Mouse (Mus musculus) monocyte, adult 2 months (primary cell): ENCODE data around the gene Ptprm.
"Not testable (repeated sequence)": the region's sequence is repeated elsewhere in the genome, so short reads cannot be mapped to it uniquely, and the experiment has no call there.

Experiments
- DNase-seq, 2 experiments: peaks; one replicate each; pipeline ENCODE4 v3.0.0; 2022; ENCODE audit warnings: low spot score in 2 of 2, low read depth in 1 of 2

Gene Ptprm

DNA sequence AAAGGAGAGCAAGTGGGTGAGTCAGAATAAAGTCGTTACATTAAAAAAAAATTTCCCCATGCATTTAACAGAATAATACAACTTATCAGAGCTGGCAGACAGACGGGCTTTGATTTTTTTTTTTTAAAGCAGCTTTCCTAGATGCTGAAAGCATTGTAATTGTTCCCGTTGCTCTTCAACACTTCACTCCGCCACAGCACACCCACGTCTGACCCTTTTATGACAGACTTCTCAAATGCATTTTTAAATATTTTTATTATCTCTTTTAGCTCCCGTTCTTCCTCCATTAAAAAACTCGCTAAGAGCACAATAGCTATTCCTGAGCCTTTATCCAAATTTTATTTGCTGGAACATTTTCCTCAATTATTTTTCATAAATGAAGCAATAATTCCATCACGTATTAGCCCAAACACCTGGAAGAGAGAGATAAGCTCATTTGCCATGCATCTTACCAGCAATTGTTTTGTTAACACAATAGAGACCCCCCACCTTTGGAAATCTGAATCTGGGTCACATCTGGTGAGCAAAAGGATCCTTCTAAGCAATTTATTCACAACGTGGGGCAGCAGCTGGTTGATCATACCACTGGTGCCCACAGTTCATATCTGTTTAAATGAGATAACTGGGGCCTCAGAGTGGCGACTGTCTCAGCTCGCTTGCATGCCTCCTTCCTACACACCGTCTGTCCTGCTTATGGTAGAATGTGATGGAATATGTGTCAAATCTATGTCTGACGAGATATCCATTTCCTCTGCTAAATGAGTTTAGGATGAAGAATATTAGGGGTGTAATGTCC, 463.0 kb downstream of the Ptprm start:
- DNase-seq = no peak

DNA sequence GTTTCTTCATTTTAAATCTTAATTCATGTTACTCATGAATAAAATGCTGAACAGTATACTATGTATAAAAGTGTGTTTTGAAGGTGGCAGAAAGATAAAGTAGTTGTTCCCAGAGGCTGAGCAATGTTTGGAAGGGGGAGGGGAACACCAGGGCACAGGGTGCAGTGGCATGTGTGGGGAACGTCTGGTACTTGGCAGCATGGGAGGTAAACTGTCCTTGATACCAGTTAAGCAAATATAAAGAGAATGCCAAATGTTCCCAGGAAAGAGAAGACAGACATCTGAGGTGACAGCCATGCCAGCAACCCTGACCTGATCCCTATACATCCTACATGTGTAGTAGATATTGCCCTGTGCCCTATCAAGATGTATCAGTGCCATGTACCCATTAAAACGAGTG, 472.0 kb downstream of the Ptprm start:
- DNase-seq = no peak

DNA sequence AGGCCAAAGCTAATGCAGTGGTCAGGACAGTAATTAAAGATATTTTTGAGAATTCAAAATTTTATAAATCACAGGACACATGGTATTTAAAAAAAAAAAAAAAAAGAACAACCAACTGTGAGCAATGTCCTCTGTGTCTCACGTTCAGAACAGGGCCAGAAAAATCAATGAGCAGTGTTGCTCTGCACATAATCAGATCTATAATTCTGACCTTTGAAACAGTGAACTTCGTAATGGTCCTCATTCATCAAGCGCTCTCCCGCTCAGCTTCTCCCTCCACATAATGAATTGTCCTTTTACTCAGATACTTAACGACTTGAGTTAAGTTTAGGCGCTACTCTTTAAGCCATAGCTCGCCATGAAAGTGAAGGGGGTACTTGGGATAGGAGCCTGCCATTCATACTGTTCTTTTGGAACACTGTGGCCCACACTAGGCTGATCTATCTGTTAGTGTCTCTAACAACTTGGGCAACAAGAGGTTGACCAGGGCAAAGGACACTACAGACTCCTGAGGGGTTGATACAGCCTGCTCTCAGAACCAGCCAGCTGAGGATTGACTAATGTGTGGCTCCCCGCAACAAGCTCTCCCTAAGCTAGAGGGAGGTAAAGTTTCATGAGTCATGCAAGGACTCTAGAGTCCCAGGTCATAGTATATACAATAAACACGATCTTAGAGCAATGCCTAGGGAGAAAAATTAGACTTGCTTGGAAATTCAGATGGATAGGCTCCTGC, 473.1 kb downstream of the Ptprm start:
- no peak for DNase-seq

DNA sequence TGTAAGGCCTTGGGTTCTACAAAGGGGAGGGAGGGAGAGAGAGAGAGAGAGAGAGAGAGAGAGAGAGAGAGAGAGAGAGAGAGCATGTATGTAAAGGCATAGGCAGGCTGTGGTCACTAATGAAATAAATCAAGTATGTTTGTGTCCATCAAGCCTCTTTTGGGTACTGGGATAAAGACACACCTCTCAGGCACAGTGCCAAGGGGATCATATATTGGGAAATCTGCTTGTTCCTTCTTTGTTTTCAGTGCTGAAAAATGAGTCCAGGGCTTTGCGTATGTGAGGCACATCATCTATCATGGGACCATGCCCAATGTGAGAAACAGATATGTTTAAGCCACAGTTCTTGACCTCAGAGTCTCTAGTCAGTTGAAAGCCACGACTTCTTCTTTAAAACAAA, 475.1 kb downstream of the Ptprm start:
- no peak for DNase-seq

DNA sequence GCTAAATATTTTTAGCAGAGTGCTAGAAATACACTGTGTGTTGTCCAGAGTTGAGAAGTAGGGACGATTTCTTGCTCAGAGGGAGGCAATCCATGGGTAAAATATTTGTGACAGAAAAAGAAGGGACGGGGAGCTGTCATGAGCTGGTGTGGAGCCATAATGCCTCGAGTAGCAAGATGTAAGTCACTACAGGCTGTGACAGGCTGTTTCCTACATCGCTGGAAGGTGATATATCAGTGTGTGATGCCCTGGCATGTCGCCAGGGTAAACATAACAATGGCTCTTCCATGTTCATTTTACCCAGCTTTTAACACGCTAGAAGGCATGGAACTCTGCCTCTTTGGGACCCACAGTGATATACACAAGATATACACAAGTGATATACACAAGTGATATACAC, 476.7 kb downstream of the Ptprm start:
- no peak for DNase-seq

DNA sequence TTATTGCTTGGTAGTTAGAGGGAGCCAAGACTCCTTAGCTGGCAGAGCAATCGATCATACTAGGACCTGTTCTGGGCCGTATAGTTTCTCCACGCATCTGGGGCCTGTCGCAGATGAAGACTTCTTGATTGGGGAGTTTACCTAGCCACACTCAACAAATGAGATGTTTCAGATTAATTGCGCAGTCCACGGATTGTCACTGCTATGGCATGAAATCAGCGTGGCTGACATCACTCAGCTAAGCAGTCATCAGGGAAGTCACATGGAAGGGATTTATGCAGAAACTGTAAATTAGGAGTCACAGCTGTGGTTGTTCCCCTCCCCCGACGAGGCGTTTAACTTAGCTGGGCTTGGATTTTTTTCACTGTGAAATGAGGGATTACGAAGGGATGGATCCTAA, 479.4 kb downstream of the Ptprm start:
- DNase-seq = no peak

DNA sequence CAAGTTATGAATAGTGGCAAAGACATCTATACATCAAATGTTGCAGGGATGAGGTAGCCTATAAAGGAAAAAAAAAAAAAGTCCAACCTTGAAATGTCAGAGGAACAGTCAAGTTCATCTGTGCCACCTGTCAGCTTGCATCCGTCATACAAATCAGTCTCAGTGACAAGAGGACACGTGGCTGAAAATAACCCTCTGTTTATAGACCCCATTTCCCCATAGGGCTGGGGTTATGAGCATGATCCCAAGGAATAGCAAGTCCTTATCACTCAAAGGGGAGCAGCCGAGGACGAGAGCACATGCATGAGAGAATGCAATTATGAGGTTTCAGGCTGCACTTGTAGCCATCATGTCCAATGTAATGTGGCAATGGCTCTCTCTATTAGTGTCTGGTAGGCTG, 482.9 kb downstream of the Ptprm start:
- no peak for DNase-seq

DNA sequence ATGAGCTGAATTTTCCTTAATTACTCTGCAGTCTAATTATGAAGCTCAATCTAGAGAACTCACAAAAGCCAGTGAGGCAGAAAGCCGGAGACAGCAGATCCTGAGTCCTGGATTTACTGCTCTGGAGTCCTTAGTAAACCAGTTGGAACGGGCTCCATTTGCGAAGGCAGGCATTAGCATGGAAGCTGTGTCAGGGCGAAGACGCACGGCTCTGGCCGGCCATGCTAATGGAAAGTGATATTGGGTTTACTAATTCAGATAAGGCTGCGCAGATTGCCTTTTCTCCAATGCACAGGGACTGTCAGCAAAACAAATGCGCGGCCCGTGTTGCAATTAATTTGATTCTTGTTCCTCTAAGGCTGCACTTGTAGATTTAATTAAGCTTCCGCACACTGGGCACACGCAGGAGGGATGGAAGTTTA, 484.7 kb downstream of the Ptprm start:
- DNase-seq = no peak

DNA sequence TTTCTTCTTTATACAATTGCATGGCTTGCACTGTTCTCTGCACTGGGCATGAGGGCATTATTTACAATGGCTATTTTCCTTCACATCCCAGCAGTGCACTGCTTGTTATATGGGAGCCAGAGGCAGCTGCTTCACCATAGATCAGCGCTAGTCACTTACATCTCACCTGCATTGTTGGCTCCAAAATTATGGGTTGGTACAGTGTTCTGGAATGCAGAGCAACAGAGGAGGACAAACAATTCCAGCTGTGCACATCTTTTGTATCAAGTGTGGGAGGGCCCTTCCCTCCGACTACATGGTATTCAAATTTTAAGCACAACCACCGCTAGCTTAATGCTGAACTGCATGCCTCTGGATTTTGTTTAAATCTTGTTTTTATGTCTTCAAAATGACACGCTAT, 489.8 kb downstream of the Ptprm start:
- no peak for DNase-seq

DNA sequence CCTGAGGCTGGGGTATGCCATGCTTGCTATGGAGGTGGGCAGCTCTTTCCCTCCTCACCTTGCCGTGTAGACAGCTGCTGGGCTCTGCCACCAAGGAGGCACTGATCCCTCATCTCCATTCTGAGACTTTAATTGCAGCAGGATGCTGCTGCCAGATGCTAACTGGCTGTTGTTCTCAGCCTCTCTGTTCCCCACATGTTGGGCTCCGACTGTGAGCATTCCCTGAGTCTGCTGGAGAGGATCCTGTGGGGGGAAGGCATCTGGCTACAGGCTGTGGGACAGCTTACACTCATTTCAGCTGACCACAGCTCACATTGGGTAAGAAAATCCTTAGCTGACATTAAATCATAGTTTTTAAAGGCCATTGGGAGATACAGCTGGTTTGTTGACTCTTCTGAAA, 492.7 kb downstream of the Ptprm start:
- no peak for DNase-seq

DNA sequence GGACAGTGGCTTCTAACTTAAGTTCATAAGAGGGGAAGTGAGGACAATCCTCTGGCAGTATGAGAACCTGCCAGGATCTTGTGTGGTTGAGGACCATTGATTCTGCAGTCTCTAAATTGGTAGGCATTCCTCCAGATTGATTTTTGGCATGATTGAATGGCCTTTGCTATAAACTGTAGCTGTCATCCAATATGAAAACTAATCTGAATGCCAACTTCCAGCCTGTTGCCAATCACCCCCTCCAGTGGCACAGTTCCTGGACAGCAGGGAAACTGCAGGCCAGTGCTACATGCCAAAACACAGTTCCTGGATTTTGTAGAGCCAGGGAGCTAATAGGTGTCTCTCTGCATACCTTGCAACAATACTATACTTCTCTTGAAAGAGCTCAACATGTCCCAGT, 495.5 kb downstream of the Ptprm start:
- DNase-seq = no peak

DNA sequence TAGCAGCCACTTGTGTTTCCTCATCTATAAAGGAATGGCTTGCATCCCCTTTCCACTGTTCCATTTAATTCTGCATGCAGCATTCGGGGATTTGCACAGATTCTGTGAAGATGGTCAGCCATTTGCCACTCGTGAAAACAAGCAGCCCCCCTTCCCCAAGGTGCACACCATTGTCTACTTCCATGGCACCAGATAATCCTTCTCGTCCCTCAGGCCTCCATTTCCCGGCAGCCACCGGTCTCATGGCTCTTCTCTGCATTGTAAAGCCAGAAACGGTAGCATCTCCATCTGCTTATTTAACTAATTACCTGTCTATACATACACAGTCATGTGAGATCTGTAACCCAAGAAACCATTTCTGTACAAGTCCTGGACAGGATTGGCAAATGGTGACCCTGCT, 501.8 kb downstream of the Ptprm start:
- no peak for DNase-seq

DNA sequence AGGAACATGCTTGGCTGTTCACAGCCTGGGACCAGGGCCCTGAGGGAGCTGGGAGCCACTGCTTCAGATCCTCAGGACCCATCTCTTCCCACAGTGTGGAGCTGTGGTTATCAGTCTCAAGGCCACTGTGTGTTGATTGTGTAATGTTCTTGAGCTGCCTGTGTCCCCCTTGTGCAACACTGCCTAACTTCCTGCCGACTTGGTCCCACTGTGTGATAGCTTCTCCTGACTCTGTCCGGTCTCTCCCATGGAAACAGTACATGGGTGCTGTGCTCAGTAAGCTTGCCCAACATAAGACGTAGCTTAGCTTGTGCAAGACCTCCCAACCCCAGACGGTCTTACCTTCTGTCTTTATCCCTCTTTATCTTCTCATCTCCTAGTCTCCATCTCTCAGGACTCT, 507.2 kb downstream of the Ptprm start:
- DNase-seq = not testable (repeated sequence)

DNA sequence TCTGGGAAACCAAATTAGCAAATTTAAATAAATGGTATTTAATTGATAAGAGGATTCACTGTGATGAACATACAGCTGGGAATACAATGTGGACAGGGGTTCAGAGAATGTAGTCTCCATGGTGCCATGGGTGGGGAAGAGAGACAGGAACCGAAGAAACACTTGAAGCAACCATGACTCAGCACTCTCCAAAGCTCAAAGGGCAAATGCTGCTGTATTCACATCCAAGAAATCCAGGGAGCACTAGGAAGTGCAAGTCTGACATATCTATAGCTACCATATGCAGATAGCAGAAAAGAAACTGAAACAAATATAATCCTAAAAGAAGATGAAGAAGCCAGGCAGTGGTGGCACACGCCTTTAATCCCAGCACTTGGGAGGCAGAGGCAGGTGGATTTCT, 531.9 kb downstream of the Ptprm start:
- no peak for DNase-seq

DNA sequence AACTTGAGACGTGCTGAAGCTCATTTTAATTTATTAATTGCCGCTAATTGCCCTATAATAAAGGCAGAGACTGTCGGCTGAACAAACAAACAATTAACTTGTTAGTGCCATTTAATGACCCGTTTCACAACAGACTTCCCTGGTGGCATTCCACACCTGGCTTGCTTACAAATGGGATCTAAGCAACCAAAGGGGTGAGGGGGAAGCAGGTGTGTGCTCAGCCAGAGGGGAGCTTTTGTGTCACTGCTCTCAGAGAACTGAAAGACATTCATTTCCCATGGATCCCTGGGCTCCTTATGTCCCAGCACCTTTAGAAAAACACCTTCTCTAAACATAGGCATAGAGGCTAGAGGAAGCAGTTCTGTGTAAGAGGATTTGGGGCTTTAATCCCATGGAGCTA, 536.9 kb downstream of the Ptprm start:
- DNase-seq = no peak

DNA sequence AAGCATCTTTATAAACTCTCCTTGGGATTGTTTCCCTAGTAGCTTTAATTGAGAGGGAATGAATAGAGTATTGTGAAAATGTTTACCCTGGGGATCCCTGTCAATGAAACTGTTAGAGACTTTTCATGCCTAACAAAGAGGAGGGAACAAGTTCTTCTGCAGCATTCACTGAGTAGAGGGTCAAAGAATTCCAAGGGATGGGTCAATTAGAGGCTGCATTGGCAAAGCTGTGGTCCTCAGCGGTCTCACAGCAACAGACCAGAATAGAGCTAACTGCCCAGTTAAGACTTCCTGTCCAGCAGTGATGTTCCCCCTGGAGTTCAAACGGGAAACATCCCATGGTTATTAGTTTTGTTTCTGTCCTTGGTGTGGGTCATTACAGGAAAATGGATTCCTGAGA, 538.3 kb downstream of the Ptprm start:
- no peak for DNase-seq

DNA sequence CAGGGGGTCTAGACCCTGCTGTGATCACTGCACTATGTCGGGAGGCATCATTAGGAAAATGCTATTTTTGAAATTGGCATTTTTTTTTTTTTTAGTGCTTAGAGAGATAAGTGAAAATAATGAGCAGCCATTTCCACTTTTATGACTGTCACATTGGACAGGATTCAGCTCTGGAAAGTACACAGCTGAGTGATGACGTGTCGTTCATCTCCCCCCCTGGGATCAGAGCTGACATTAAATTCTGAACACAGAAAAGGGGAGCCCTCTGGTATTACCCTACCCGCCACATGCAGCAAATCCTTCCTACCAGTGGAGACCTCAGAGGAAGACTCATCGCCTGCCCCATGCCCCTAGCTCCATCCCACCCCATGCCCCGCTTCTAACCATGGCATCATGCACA, 540.5 kb downstream of the Ptprm start:
- DNase-seq = no peak

DNA sequence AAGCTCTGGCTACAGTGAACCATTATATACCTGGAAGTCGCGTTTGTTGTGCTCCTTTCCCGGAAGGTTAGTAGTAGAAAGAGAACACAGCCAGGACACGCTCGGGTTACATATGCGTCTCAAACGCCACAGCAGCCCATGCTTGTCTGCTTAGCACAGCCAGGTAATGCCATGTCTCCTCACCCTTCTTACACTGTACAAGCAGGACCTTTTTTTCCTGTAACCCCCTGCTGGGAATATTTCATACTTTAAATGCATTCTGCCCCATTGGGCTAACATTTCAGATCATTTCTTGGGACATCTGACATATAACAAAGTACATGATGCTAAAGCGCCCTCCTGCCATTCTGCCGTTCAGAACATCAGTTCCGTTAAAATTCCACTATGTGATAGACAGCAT, 540.9 kb downstream of the Ptprm start:
- no peak for DNase-seq

DNA sequence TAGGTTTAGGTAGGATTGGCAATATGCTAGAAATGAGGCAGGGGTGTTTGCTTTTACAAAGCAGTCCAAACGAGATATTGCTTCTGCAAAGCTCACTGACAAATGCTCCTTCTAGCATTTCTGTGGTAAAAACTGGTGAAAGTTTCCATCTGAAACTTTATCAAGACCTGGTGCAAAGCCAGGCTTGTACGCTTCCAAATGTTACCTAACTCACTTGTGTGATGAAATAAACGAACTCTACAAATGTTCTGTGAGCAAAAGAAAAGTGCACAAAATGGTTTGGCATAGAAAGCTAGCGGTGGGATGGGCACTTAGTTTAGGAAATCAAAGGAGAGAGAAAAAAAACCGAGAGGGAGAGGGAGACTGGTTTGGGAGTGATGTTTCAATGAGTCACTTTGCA, 544.5 kb downstream of the Ptprm start:
- no peak for DNase-seq

DNA sequence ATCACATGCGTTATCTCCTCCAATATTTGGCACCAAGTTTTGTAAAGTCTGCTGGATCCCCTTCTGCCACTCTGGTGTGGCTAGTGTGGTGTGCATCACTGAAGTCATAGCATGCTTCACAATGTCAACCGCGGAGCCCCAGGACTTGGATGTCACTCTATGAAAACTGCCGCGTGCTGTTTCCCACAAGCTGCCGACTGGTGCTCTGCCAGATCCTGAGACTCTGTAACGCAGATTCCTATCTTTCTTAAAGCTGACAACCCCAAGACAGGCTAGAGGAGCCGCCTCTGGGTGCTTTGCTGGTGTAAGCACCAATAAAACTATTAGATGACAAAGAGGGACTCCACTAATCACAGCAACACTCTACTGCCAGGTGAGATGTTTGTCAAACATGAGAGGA, 546.1 kb downstream of the Ptprm start:
- DNase-seq = no peak

DNA sequence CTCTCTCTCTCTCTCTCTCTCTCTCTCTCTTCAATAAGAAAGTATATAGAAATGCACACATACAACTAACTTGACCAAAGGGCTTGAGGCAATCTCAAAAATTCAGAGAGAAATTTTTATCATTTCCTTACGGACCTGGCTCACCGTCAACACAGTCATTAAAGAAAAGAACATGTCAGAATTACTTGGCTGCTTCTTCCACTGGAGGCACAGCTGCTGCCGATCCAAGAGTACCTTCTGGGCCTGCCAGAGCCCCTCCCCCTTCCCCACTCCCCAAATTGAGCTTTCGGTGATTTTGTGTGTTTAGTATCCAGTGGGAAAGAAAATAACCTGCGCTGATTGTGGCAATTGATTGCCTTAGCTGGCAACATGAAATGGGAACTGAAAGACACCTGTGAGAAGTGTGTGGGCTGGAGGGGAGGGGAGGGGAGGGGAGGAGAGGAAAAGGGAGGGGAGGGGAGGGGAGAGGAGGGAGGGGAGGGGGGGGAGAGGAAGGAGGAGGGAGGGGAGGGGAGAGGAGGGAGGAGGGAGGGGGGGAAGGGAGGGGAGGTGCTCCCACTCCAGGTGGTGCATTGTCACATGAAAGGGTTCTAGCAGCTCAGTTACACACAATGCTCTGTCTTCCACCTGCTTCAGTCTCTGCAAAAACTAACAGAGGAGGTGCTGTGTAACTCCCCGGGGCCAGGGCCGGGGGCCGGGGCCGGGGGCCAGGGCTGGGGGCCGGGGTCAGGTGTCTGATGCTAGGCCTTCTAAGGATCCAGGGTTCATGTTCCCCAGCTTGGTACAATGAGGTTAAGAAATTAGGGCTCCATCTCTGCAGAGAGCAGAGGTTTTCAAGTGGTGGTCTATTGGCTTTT, 552.2 kb downstream of the Ptprm start:
- DNase-seq = no peak

DNA sequence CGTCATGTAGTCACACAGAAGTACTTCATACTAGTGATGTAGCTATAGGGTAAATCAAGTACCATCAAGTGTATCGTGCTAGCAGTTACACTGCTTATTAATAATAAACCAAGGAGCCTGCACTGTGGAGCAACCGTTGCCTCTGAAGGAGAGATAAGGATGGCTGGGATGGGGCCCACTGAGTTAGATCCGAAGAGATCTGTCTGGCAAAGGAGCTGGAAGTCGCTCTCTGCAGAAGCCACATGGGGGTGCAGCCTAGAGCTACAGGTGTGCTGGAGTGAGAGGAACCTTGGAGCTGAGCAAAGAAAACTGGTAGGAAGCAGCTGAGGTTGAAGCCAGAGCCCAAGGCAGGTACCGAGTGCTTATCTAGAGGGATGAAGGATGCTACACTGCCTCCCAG, 554.0 kb downstream of the Ptprm start:
- no peak for DNase-seq
